Mouse (Mus musculus) limb, embryonic 13.5 days (tissue): ENCODE measurements around the gene Cd320. TPM values are rescaled to one million over a fixed set of nuclear protein-coding genes. Genes with fewer than 3 reads are reported as not detected.
"Not testable (repeated sequence)": the region's sequence is repeated elsewhere in the genome, so short reads cannot be mapped to it uniquely, and the experiment has no call there.

Experiments used
- ATAC-seq: fragments of 200-750 bp; cut with Nextera tagmentation; 2 replicates; pipeline ENCODE4 v1.8.0; 2017; ENCODE audit warnings: low read depth, moderate number of reproducible peaks, moderate TSS enrichment; ENCODE audit not compliant: low FRiP score
- H3K27ac ChIP-seq: fragments of 300-500 bp; sonication (generic); 2 replicates; pipeline ENCODE4 v1.5.1; 2015; ENCODE audit warnings: inconsistent platforms, mild to moderate bottlenecking, moderate library complexity
- H3K27me3 ChIP-seq: fragments of 300-500 bp; sonication (generic); 2 replicates; pipeline ENCODE4 v1.6.1; 2015; ENCODE audit warnings: mild to moderate bottlenecking, inconsistent platforms
- H3K36me3 ChIP-seq: fragments of 300-500 bp; sonication (generic); 2 replicates; pipeline ENCODE4 v1.6.1; 2015; ENCODE audit warnings: inconsistent platforms, mild to moderate bottlenecking, moderate library complexity
- H3K4me1 ChIP-seq: fragments of 300-500 bp; sonication (generic); 2 replicates; pipeline ENCODE4 v1.6.1; 2015; ENCODE audit warnings: inconsistent platforms
- H3K4me2 ChIP-seq: fragments of 300-500 bp; sonication (generic); replicated peaks from 2 replicates; pipeline ENCODE4 v1.6.1; 2015; ENCODE audit warnings: inconsistent platforms, mild to moderate bottlenecking, moderate library complexity
- H3K4me3 ChIP-seq: fragments of 300-500 bp; sonication (generic); 2 replicates; pipeline ENCODE4 v1.5.1; 2015; ENCODE audit warnings: moderate library complexity, mild to moderate bottlenecking, inconsistent platforms
- H3K9ac ChIP-seq: fragments of 300-500 bp; sonication (generic); 2 replicates; pipeline ENCODE4 v1.6.1; 2015; ENCODE audit warnings: mild to moderate bottlenecking, inconsistent platforms
- H3K9me3 ChIP-seq: fragments of 300-500 bp; sonication (generic); 2 replicates; pipeline ENCODE4 v1.6.1; 2016; ENCODE audit warnings: inconsistent platforms
- WGBS: fragments of 180-500 bp; shearing (Covaris S2); methylation state at CpG from one replicate; pipeline ENCODE4 v1.1.7; 2015; 5-methylcytosine and 5-hydroxymethylcytosine counted together
- polyA plus RNA-seq: library from polyadenylated mRNA; unstranded; fragments of >200 nt; fragmentation: Nextera tagmentation; extraction: Ambion mirVana; gene quantifications from 2 replicates; pipeline ENCODE4 v1.2.1, GENCODE M21; 2015

The Cd320 gene
- polyA plus RNA-seq, 1 experiment from 2014 or later, result 67.0 TPM

- H3K9ac ChIP-seq, result no peak overlapping the region
- H3K27ac ChIP-seq, result no peak overlapping the region
- H3K4me1 ChIP-seq, result peaks cover 25% of the 10 kb centered on the region
- no peak overlapping the region for H3K4me2 ChIP-seq
- peaks cover 12% of the 10 kb centered on the region for H3K27me3 ChIP-seq
- WGBS, result 94% methylated on average over 5 of the region's 6 CpGs
- no peak overlapping the region for H3K4me3 ChIP-seq
- H3K36me3 ChIP-seq, result peaks cover 22% of the 10 kb centered on the region
- no peak for ATAC-seq
- no peaks in the 10 kb centered on the region for H3K9me3 ChIP-seq
Observed at GRCm38 (mm10) chr17:33815399-33815798, 27.5 kb upstream of the Cd320 start.

- H3K27me3 ChIP-seq, result peaks cover 2% of the 10 kb centered on the region
- H3K36me3 ChIP-seq, result peaks cover 34% of the 10 kb centered on the region
- H3K4me3 ChIP-seq, result peak overlapping the region; percentile 62
- H3K4me1 ChIP-seq, result peaks cover 18% of the 10 kb centered on the region
- 57% methylated on average over 5 of the region's 5 CpGs for WGBS
- no peaks in the 10 kb centered on the region for H3K9me3 ChIP-seq
- no peak overlapping the region for H3K27ac ChIP-seq
- H3K9ac ChIP-seq, result no peak overlapping the region
- ATAC-seq, result no peak
- peak overlapping the region; percentile 86 for H3K4me2 ChIP-seq
Observed at GRCm38 (mm10) chr17:33816612-33817011, 26.3 kb upstream of the Cd320 start.

- Histone ChIP-seq H3K4me1 (peaks cover 26% of the 10 kb centered on the region), H3K36me3 (peaks cover 42% of the 10 kb centered on the region), H3K27me3 (no peaks in the 10 kb centered on the region; the same call in 1 of the 2 replicates), H3K4me2 (peak overlapping the region; percentile 86), H3K4me3 (peak overlapping the region; percentile 62), H3K27ac (peak overlapping the region; percentile 86), H3K9me3 (no peaks in the 10 kb centered on the region), H3K9ac (peak overlapping the region; percentile 81)
- WGBS, result under 1% methylated on average over 89 of the region's 89 CpGs
- ATAC-seq, result peak; percentile 97
Observed at GRCm38 (mm10) chr17:33817184-33817968, 25.5 kb upstream of the Cd320 start.

DNA sequence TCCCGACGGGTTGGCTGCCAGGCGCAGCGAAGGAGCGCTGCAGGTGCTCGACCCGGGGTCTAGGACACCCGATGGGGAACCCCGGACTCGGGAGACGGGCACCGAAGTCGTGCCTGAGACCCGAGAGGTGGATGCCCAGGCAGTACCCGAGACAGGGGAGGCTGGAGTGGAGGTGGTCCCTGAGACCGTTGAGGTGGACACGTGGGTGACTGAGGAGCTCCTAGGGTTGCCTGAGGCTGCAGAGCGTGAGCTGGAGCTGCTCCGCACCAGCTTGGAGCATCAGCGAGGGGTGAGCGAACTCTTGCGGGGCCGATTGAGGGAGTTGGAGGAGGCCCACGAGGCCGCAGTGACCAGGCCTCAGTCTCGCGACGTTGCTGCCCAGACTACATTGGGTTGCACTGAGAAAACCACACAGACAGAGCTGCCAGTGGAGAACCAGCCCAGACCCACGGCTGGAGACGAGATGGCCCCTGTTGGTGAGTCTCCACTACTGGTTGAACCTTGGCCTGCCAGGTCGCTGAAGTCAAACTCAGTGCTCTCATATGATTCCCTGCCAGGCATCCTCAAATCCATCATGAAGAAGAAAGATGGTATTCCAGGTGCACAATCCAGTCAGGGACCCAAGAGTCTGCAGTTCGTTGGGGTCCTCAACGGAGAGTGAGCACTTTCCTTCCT is 24.8 kb upstream of the Cd320 start:
- no peaks in the 10 kb centered on the region for H3K9me3 ChIP-seq
- peak overlapping the region; percentile 86 for H3K4me2 ChIP-seq
- H3K9ac ChIP-seq, result peak overlapping the region; percentile 81
- no peaks in the 10 kb centered on the region for H3K27me3 ChIP-seq
- peak overlapping the region; percentile 62 for H3K4me3 ChIP-seq
- no peak; the same call in 1 of the 2 replicates for ATAC-seq
- 18% methylated on average over 33 of the region's 33 CpGs for WGBS
- peaks cover 33% of the 10 kb centered on the region for H3K4me1 ChIP-seq
- peaks cover 49% of the 10 kb centered on the region for H3K36me3 ChIP-seq
- H3K27ac ChIP-seq, result peak overlapping the region; percentile 72

DNA sequence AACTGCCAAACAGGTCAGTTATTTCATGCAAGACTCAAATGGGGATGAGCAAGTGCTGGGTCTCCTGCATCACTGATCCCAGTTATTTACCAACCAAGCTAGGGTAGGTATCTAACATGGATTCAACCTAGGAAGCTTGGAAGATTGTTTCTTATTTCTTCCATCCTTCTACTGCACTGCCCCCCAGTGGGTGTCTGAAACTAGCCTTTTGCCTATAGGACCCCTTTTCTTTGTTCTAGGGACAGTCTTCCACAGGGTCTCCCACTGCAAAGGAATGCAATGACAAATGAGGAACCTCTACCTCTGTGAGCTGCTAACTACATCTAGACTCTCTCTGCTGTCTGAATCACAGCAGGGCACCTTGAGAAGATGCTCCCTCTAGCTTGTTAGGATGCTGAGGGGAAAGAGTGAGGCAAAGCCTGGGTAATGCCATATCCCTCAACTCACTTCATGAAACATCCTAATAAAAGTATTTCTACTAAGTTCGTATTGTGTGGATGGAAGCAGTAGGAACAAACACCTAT is 20.4 kb upstream of the Cd320 start:
- Histone ChIP-seq H3K4me3 (peak overlapping the region; percentile 82), H3K9ac (peak overlapping the region; percentile 87; the same call in 1 of the 2 replicates), H3K9me3 (no peaks in the 10 kb centered on the region), H3K4me1 (peaks cover 47% of the 10 kb centered on the region), H3K36me3 (peaks cover 59% of the 10 kb centered on the region), H3K27me3 (no peaks in the 10 kb centered on the region), H3K27ac (no peak overlapping the region), H3K4me2 (peak overlapping the region; percentile 96)
- 88% methylated on average over 1 of the region's 1 CpGs for WGBS
- no peak for ATAC-seq

- H3K9ac ChIP-seq, result peak overlapping the region; percentile 87
- not testable (repeated sequence) for ATAC-seq, H3K9me3 ChIP-seq, H3K27me3 ChIP-seq, H3K27ac ChIP-seq
- peaks cover 44% of the 10 kb centered on the region for H3K4me1 ChIP-seq
- H3K36me3 ChIP-seq, result peaks cover 62% of the 10 kb centered on the region
- WGBS, result 81% methylated on average over 8 of the region's 8 CpGs
- peak overlapping the region; percentile 96 for H3K4me2 ChIP-seq
- peak overlapping the region; percentile 82 for H3K4me3 ChIP-seq
Observed at GRCm38 (mm10) chr17:33823171-33823570, 19.7 kb upstream of the Cd320 start.

DNA sequence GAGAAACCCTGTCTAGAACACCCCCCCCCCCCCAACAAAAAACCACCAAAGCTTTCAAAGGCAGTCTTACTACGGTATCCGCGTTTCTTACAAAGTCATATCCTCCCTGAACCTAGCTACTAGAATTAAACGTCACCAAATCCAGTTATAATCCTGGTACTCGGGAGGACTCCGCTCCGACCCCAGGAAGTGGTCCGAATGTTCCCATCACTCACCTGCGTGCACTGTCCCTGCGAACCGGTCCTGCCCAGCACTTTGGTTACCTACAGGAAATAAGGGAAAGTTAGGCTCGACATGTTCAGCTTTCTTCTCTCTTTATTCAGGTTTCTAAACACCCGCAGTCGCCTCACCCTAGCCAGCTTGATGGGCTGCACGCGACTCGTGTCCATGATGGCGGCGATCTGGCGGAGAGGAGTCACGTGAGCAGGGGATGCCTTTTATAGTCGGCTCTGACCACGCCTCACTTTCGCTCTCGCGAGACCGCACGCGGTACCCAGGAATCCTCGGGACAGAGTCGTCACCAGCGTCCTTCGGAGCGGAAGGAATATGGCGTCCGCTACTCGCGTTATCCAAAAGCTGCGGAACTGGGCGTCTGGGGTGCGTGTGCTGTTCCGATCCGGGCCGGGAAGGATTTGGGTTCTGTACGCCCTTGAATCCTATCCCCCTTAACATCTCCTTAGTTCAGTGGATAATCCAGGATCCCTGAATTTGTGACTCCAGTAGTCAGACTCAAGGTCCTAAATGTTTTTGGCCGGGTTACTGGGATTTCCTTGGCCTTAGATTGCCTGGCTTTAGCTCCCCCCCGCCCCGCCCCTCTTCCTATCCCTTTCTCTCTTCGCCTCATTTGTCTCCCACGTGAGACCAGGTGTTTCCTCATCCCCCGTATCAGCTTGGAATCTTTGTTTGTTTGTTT is 18.6 kb upstream of the Cd320 start, which contains the start of the genes Rps28 and Ndufa7:
Gene Rps28 (minus strand): TSS at position 479 of the 913 bp plus-strand sequence.
Gene Ndufa7 (plus strand): TSS at position 489 of the 913 bp plus-strand sequence.
- Histone ChIP-seq H3K4me1 (peaks cover 41% of the 10 kb centered on the region), H3K27ac (peak within 1 kb of the TSS; percentile 92), H3K36me3 (peaks cover 57% of the 10 kb centered on the region), H3K27me3 (no peaks in the 10 kb centered on the region), H3K9ac (peak within 1 kb of the TSS; percentile 87), H3K9me3 (no peaks in the 10 kb centered on the region), H3K4me3 (peak within 1 kb of the TSS; percentile 82), H3K4me2 (peak within 1 kb of the TSS; percentile 96)
- ATAC-seq, result peak; percentile 95
- WGBS, result under 1% methylated on average over 51 of the region's 51 CpGs

DNA sequence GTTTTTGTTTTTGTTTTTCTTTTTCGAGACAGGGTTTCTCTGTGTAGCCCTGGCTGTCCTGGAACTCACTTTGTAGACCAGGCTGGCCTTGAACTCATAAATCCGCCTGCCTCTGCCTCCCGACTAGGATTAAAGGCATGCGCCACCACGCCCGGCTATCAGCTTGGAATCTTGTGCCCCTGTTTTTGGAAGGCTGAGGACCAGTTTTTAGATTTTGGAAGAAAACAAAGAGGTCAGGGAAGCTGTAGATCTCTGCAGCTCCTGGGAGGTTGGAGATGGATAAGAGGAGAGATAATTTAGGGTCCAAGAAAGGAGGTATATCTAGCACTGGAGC is 17.9 kb upstream of the Cd320 start:
- H3K27me3 ChIP-seq, H3K9me3 ChIP-seq, ATAC-seq: not testable (repeated sequence)
- peak overlapping the region; percentile 85 for H3K4me2 ChIP-seq
- peak overlapping the region; percentile 92; the same call in 1 of the 2 replicates for H3K27ac ChIP-seq
- 3% methylated on average over 6 of the region's 6 CpGs for WGBS
- H3K9ac ChIP-seq, result peak overlapping the region; percentile 87
- H3K36me3 ChIP-seq, result peaks cover 57% of the 10 kb centered on the region
- H3K4me3 ChIP-seq, result peak overlapping the region; percentile 82
- H3K4me1 ChIP-seq, result peaks cover 41% of the 10 kb centered on the region

- no peak for ATAC-seq
- Histone ChIP-seq H3K27me3 (no peaks in the 10 kb centered on the region), H3K4me2 (peak overlapping the region; percentile 85), H3K9me3 (no peaks in the 10 kb centered on the region), H3K4me3 (peak overlapping the region; percentile 82), H3K9ac (peak overlapping the region; percentile 87), H3K27ac (no peak overlapping the region), H3K36me3 (peaks cover 57% of the 10 kb centered on the region), H3K4me1 (peaks cover 41% of the 10 kb centered on the region)
- 87% methylated on average over 8 of the region's 8 CpGs for WGBS
Observed at GRCm38 (mm10) chr17:33825462-33825861, 17.4 kb upstream of the Cd320 start.

DNA sequence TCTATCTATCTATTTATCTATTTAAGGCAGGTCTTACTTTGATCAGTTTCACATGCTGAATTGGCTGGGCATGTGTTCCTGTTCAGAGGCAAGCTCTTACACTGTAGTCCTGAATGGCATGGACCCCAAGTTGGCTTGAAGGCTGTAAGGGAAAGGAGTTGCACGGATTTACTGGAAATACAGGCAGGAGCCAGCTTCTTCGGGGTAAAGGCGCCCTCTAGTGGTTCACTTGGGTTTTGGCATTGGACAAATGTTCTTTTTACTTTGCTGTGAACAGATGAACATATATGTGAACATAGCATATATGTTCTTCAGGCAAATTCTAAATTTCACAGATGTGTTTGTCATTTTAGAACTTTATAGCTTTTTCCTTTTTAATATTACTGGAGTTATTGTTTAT is 16.0 kb upstream of the Cd320 start:
- Histone ChIP-seq H3K36me3 (peaks cover 57% of the 10 kb centered on the region), H3K4me1 (peaks cover 35% of the 10 kb centered on the region), H3K4me3 (no peak overlapping the region), H3K27ac (no peak overlapping the region), H3K27me3 (no peaks in the 10 kb centered on the region), H3K4me2 (no peak overlapping the region), H3K9me3 (no peaks in the 10 kb centered on the region), H3K9ac (no peak overlapping the region)
- under 1% methylated on average over 3 of the region's 3 CpGs for WGBS
- no peak for ATAC-seq

DNA sequence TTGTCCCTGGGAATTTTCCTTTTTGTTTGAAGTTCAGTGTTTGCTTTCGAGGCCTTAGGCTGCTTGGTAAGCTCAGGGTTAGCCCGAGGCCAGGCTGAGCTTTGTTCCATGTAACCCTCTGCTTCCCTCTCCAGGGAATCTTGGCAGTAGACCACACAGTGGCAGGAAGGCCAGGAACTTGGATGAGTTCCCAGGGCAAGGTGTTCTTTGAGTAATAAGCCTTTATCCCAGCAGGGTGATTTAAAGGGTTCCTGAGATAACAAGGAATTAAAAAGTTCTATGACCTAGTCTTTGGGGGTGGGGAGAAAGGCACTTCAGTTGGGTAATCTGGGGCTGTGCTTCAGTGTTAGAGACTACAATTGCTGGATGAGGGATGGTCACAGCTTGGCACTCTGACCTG is 14.0 kb upstream of the Cd320 start:
- peaks cover 61% of the 10 kb centered on the region for H3K36me3 ChIP-seq
- no peak overlapping the region for H3K4me3 ChIP-seq
- H3K27ac ChIP-seq, result no peak overlapping the region
- ATAC-seq, result no peak
- H3K4me2 ChIP-seq, result no peak overlapping the region
- H3K27me3 ChIP-seq, result no peaks in the 10 kb centered on the region
- 0 out of 2 replicates have a peak overlapping the region, but pooled peaks have one; percentile 25 for H3K9ac ChIP-seq
- peaks cover 17% of the 10 kb centered on the region for H3K4me1 ChIP-seq
- WGBS, result 69% methylated on average over 2 of the region's 2 CpGs
- H3K9me3 ChIP-seq, result no peaks in the 10 kb centered on the region
